Mouse (Mus musculus): ENCODE results near the gene Slc22a2. TPM values are rescaled to one million over a fixed set of nuclear protein-coding genes. Genes with fewer than 3 reads are reported as not detected.

The Slc22a2 gene
- 5.0 TPM for polyA plus RNA-seq (2017; shearing (Covaris generic))

DNA sequence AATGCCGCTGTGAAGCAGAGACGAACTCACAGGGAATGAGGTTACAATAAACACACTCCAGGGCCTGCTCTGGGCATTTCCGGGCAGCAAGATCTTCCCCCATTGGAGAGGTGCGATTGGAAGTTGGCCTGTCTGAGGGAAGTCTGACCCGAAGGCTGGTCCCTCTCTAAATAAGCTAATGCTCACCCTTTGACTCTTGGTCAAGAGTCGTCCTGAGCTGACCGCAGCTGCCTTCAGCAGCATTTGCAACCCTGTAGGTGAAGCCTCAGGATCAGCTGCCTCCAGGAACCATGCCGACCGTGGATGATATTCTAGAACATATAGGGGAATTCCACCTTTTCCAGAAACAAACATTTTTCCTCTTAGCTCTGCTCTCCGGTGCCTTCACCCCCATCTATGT, at the start of gene Slc22a2:
Gene Slc22a2, plus strand, starts transcription at position 142 of the 400 bp plus-strand sequence.

DNA sequence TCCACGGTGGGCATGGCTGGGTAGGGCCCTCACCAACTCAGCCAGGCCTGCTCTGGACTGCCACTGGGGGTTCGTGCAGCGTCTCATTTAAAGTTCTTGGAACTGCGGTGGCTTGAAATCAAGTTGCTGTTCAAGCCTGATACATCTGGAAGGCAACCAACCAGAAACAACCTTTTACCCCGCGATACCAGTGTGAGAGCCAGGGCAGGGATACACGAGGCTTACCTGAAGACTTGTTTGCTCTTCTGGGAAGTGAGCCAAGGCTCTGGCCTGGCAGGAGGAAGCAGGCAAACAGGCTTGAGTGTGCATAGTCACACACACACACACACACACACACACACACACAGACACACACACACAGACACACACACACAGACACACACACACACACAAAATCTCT, 91.7 kb downstream of the Slc22a2 start, which contains the start of gene Slc22a1:
Gene Slc22a1, minus strand, starts transcription at position 184 of the 400 bp plus-strand sequence.

Other genes with a start within 250 kb of the Slc22a2 start
- not detected for gene Plg, start 205.5 kb upstream of the Slc22a2 start, polyA plus RNA-seq (2017; shearing (Covaris generic))
- not detected for gene Slc22a3, start 76.4 kb upstream of the Slc22a2 start, polyA plus RNA-seq (2017; shearing (Covaris generic))
- gene Slc22a1, start 91.7 kb downstream of the Slc22a2 start, polyA plus RNA-seq (2017; shearing (Covaris generic)): 0.92 TPM
- gene Igf2r, start 185.5 kb downstream of the Slc22a2 start, polyA plus RNA-seq (2017; shearing (Covaris generic)): 76.8 TPM